Mouse (Mus musculus): ENCODE measurements at regions not wholly inside any gene's neighbourhood (a gene's known extent, or its start where the extent isn't known, plus 50 kb on each side); places are given as distances from the start of the nearest gene placed in this dataset.

DNA sequence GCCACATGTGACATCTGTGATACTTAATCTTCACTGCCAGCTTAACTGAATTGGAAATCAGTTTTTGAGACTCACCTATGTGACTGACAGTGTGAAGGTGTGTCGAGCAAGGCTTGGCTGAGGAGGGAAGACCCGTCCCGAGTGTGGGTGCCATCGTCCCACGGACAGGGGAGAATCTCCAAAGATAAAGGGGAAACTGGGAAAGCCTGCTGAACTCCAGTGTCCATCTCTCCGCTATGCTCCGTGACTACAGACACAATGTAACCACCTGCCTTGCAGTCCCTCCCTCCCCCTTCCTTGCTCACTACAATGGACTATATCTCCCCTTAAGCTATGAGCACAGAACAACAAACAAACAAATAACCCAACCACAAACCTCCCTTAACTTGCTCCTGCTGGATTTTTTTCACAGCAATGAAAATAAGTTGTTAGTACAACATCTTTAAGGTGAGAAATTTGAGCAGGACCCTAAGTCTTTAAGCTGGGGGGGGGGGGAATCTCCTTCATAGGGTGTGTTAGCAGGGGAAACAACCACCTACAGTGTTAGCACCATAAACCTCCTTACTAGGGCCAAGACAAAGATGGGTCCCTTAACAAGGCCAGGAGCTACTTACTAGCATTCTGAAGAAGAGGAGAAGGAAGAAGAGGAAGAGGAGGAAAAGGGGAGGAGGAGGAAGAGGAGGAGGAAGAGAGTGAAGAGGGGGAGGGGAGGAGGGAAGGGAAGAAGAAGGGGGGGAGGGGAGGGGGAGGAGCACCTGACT is 144.0 kb upstream of the Nfe2l3 start:
- 80% methylated on average over 7 of the region's 7 CpGs for WGBS
- H3K4me3 ChIP-seq (replicated peaks; ENCODE audit: low read length), result no peak overlapping the region
- H3K4me1 ChIP-seq (ENCODE audit: control insufficient read depth, insufficient read depth, low read length), result peaks cover 24% of the 10 kb centered on the region
- no peaks in the 10 kb centered on the region for H3K9me3 ChIP-seq (ENCODE audit: control insufficient read depth, low read length)
- no peak overlapping the region for H3K4me2 ChIP-seq (replicated peaks; ENCODE audit: low read depth, low read length, severe bottlenecking)
- no peak for TF ChIP-seq POLR2A (IDR thresholded peaks at IDR 0.05; ENCODE audit: borderline replicate concordance, extremely low read depth, insufficient read depth, insufficient read length)
- H3K27me3 ChIP-seq (ENCODE audit: control insufficient read depth, insufficient read depth, low read length), result no peaks in the 10 kb centered on the region
- DNase-seq (ENCODE audit: low spot score) (no peak), ATAC-seq (ENCODE audit: low FRiP score, low read depth) (no peak)
- no peak overlapping the region for H3K9ac ChIP-seq (ENCODE audit: low read depth, low read length, severe bottlenecking)
- no peak overlapping the region for H3K27ac ChIP-seq (replicated peaks; ENCODE audit: low read depth, low read length)
- H3K36me3 ChIP-seq (ENCODE audit: control insufficient read depth, insufficient read depth, low read length), result no peaks in the 10 kb centered on the region

DNA sequence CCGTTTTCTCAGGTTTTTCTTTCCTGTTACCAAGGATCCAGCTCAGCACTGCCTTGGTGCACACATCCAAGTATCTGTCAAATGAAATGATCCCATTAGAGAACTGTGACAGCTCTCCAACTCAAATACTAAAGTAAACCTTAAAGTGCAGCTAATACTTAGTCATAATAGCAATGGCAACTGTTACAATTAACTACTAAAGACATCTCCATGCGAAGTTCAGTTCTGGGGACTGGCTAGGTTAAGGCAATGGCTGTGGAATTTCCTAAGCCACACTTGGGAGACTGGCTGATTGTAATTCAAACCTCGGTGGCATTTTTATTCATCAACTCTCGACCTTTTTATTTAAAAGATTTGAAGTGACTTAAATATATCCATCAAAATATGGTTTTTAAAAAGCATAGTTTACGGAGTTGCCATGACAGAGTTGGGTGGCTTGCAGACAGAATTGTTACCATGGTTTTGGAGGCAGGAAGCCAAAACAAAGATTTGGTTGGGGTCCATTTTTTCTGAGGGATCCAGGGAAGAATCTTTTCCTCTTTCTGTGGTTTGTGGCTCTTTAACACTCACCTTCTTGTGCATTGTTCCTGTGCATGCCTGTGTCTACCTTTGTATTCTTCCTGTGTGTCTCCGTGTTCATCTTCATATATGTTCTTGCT is 143.3 kb upstream of the Nfe2l3 start:
- H3K27ac ChIP-seq (replicated peaks; ENCODE audit: low read depth, low read length), result no peak overlapping the region
- H3K27me3 ChIP-seq (ENCODE audit: control insufficient read depth, insufficient read depth, low read length), result no peaks in the 10 kb centered on the region
- no peak overlapping the region for H3K4me3 ChIP-seq (replicated peaks; ENCODE audit: low read length)
- peaks cover 20% of the 10 kb centered on the region for H3K4me1 ChIP-seq (ENCODE audit: control insufficient read depth, insufficient read depth, low read length)
- no peak for TF ChIP-seq POLR2A (IDR thresholded peaks at IDR 0.05; ENCODE audit: borderline replicate concordance, extremely low read depth, insufficient read depth, insufficient read length)
- ATAC-seq (ENCODE audit: low FRiP score, low read depth) (no peak), DNase-seq (ENCODE audit: low spot score) (no peak)
- 61% methylated on average over 6 of the region's 6 CpGs for WGBS
- H3K9ac ChIP-seq (ENCODE audit: low read depth, low read length, severe bottlenecking), result no peak overlapping the region
- H3K9me3 ChIP-seq (ENCODE audit: control insufficient read depth, low read length), result no peaks in the 10 kb centered on the region
- no peak overlapping the region for H3K4me2 ChIP-seq (replicated peaks; ENCODE audit: low read depth, low read length, severe bottlenecking)
- no peaks in the 10 kb centered on the region for H3K36me3 ChIP-seq (ENCODE audit: control insufficient read depth, insufficient read depth, low read length)

DNA sequence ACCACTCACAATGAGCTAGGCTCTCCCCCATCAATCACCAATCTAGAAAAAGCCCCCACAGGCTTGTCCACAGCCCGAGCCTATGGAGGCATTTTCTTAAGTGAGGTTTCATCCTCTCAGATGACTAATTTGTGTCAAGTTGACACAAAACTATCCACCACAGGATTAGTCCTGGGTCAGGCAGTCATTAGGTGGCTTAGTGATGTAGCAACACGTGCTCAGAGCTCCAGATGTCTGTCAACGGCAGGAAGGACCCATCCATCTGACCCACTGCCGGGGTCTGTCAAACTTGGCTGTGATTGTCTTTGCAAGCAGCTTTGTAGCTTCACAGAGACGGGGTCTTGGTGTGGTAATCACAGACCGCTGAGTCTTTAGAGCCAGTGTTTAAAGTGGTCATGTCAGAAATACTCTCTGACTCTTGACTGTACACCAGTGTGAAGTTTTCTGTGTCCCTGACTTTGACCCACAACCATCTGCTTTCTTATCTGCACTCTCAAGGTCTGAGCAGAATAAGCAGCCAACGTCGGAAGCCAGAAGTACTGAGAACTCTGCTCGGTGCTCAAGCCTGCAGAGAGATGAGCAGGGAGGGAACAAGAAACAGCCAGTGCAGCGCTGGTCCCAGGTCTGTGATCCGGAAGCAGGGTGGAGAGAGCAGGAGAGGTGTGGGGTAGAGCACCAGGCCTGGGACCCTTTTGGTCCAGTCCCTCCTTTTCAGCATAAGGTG is 131.6 kb upstream of the Nfe2l3 start:
- no peak overlapping the region for H3K27ac ChIP-seq (replicated peaks; ENCODE audit: low read depth, low read length)
- H3K36me3 ChIP-seq (ENCODE audit: control insufficient read depth, insufficient read depth, low read length), result no peaks in the 10 kb centered on the region
- no peak for DNase-seq (ENCODE audit: low spot score)
- ATAC-seq (ENCODE audit: low FRiP score, low read depth), result no peak
- no peak overlapping the region for H3K4me2 ChIP-seq (replicated peaks; ENCODE audit: low read depth, low read length, severe bottlenecking)
- no peak overlapping the region for H3K4me3 ChIP-seq (replicated peaks; ENCODE audit: low read length)
- H3K4me1 ChIP-seq (ENCODE audit: control insufficient read depth, insufficient read depth, low read length), result no peaks in the 10 kb centered on the region
- H3K9ac ChIP-seq (ENCODE audit: low read depth, low read length, severe bottlenecking), result no peak overlapping the region
- 0 out of 2 replicates have a peak, but pooled peaks cover 5% of the 10 kb centered on the region for H3K9me3 ChIP-seq (ENCODE audit: control insufficient read depth, low read length)
- no peak for TF ChIP-seq POLR2A (IDR thresholded peaks at IDR 0.05; ENCODE audit: borderline replicate concordance, extremely low read depth, insufficient read depth, insufficient read length)
- H3K27me3 ChIP-seq (ENCODE audit: control insufficient read depth, insufficient read depth, low read length), result no peaks in the 10 kb centered on the region
- WGBS, result 79% methylated on average over 11 of the region's 11 CpGs

DNA sequence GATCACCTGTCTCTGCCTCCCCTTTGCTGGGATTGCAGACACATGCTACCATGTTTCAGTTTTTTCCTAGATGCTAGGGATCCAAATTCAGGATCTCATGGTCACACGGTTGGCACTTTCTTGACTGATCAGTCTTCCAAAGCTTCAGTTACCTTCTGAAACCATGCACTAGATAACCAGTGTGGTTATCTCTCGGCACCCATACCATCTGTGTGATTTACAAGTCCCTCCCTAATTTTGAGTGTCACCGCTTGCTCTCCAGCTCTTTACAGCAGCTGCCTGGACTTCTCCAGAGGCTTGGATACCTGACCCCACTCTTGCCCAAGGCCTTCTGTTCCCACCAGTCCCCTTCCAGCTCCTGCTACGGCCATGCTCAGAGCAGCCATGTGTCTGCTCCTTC is 130.6 kb upstream of the Nfe2l3 start:
- Histone ChIP-seq H3K4me1 (ENCODE audit: control insufficient read depth, insufficient read depth, low read length) (no peaks in the 10 kb centered on the region), H3K27me3 (ENCODE audit: control insufficient read depth, insufficient read depth, low read length) (no peaks in the 10 kb centered on the region)
- TF ChIP-seq POLR2A (IDR thresholded peaks at IDR 0.05; ENCODE audit: borderline replicate concordance, extremely low read depth, insufficient read depth, insufficient read length), result no peak

DNA sequence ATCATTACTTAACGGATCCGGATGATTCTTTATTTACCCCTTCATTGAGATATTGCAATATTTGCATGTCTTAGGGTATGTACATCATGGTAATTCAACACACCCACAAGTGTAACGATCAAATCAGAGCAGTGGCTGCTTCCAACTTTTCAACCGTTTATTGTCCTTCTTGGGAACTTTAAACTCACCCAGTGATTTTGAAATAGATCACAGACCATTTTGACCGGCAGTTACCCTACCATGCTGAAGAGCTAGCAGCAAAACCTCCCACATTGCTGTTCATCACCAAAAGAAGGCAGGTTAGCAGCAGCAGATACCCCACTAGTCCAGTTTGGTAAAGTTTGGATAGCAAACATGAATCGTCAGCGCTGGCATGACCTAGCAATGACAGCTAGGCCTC is 130.2 kb upstream of the Nfe2l3 start:
- WGBS, result 91% methylated on average over 7 of the region's 7 CpGs
- H3K9ac ChIP-seq (ENCODE audit: low read depth, low read length, severe bottlenecking), result no peak overlapping the region
- H3K9me3 ChIP-seq (ENCODE audit: control insufficient read depth, low read length), result 0 out of 2 replicates have a peak, but pooled peaks cover 5% of the 10 kb centered on the region
- DNase-seq (ENCODE audit: low spot score), result no peak
- no peaks in the 10 kb centered on the region for H3K27me3 ChIP-seq (ENCODE audit: control insufficient read depth, insufficient read depth, low read length)
- H3K36me3 ChIP-seq (ENCODE audit: control insufficient read depth, insufficient read depth, low read length), result no peaks in the 10 kb centered on the region
- H3K27ac ChIP-seq (replicated peaks; ENCODE audit: low read depth, low read length), result no peak overlapping the region
- no peak overlapping the region for H3K4me2 ChIP-seq (replicated peaks; ENCODE audit: low read depth, low read length, severe bottlenecking)
- H3K4me1 ChIP-seq (ENCODE audit: control insufficient read depth, insufficient read depth, low read length), result no peaks in the 10 kb centered on the region
- no peak for TF ChIP-seq POLR2A (IDR thresholded peaks at IDR 0.05; ENCODE audit: borderline replicate concordance, extremely low read depth, insufficient read depth, insufficient read length)
- ATAC-seq (ENCODE audit: low FRiP score, low read depth), result no peak
- H3K4me3 ChIP-seq (replicated peaks; ENCODE audit: low read length), result no peak overlapping the region

More for the DNA sequence above, 130.6 kb upstream of the Nfe2l3 start:
- no peak overlapping the region for H3K4me3 ChIP-seq (replicated peaks; ENCODE audit: low read length)
- no peaks in the 10 kb centered on the region for H3K36me3 ChIP-seq (ENCODE audit: control insufficient read depth, insufficient read depth, low read length)
- no peak overlapping the region for H3K4me2 ChIP-seq (replicated peaks; ENCODE audit: low read depth, low read length, severe bottlenecking)
- 0 out of 2 replicates have a peak, but pooled peaks cover 5% of the 10 kb centered on the region for H3K9me3 ChIP-seq (ENCODE audit: control insufficient read depth, low read length)
- 85% methylated on average over 4 of the region's 4 CpGs for WGBS
- no peak overlapping the region for H3K9ac ChIP-seq (ENCODE audit: low read depth, low read length, severe bottlenecking)
- DNase-seq (ENCODE audit: low spot score), result no peak
- no peak overlapping the region for H3K27ac ChIP-seq (replicated peaks; ENCODE audit: low read depth, low read length)
- ATAC-seq (ENCODE audit: low FRiP score, low read depth), result no peak

Measured in limb, embryonic 14.5 days (tissue).